Mouse (Mus musculus) olfactory bulb, adult 2 months (tissue): ENCODE data around the gene 3110009E18Rik. TPM values are rescaled to one million over a fixed set of nuclear protein-coding genes. Genes with fewer than 3 reads are reported as not detected.

Experiments
- H3K27ac ChIP-seq: fragments of 200-500 bp; 2 replicates; pipeline ENCODE4 v1.5.1; 2012; ENCODE audit warnings: low read depth, low read length; ENCODE audit not compliant: insufficient read depth
- H3K4me1 ChIP-seq: fragments of 200-500 bp; 2 replicates; pipeline ENCODE4 v1.6.1; 2012; ENCODE audit warnings: low read length; ENCODE audit not compliant: control insufficient read depth, insufficient read depth
- H3K4me3 ChIP-seq: fragments of 200-500 bp; 2 replicates; pipeline ENCODE4 v1.5.1; 2012; ENCODE audit warnings: mild to moderate bottlenecking, low read depth, low read length, moderate library complexity; ENCODE audit not compliant: insufficient read depth
- CTCF ChIP-seq: fragments of 200-500 bp; IDR thresholded peaks from 2 replicates; pipeline ENCODE4 v1.5.1; 2012; ENCODE audit warnings: low read depth, mild to moderate bottlenecking, low read length, moderate library complexity; ENCODE audit not compliant: insufficient read depth
- POLR2A ChIP-seq: fragments of 200-500 bp; IDR thresholded peaks from 2 replicates; pipeline ENCODE4 v1.6.1; 2012; ENCODE audit warnings: mild to moderate bottlenecking, low read depth, low read length, moderate library complexity; ENCODE audit not compliant: insufficient read depth
- WGBS: fragments of 180-500 bp; shearing (Covaris S2); methylation state at CpG from one replicate; pipeline ENCODE4 v1.1.7; 2018; 5-methylcytosine and 5-hydroxymethylcytosine counted together
- polyA plus RNA-seq: library from polyadenylated mRNA; stranded (reverse); fragments of >200 nt; gene quantifications from 2 replicates; pipeline ENCODE4 v1.2.4, GENCODE M21; 2012; ENCODE audit warnings: low replicate concordance; ENCODE audit not compliant: missing spikeins, insufficient read depth, insufficient read length

Gene 3110009E18Rik
- polyA plus RNA-seq, 1 experiment: not detected

DNA sequence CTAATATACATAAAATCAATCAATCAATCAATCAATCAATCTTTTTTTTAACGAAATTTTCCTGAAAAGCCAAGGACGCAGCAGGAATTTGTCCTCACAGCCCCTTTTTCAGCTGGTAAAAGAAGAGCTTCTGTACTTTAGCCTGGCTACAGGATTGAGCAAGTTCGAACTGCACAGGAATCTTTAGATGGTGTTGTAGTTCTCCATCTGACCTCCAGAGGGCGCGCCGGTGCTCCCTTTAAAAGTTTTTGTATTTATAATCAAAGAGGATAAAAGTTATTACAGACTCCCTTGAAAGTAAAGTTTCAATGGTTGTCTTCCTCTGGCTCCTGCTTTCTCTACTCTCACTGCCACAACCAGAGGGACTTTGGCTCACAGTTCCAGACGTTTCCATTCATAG lies 22.7 kb upstream of the 3110009E18Rik start:
- peaks cover 3% of the 10 kb centered on the region; the same call in 1 of the 2 replicates for H3K4me1 ChIP-seq
- no peak for TF ChIP-seq POLR2A
- TF ChIP-seq CTCF: no peak

DNA sequence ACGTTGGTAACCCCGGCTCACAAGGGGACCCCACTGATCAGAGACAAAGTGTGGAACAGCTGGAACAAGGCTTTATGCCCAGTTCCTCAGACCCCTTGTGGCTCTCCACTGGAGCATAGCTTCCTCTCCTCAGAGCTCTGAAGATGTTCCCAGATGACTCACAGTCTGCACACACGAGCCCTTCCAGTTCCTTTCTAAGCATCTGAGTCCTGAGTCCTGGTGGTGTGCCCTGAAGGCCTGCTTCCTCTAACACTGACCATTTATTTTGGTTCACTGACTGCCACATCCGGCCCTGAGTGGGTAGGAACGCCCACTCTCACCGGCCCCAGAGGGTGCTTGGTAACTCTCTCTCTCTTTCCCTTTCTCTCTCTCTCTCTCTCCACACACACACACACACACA lies 21.5 kb upstream of the 3110009E18Rik start:
- no peak for TF ChIP-seq CTCF
- no peak for TF ChIP-seq POLR2A
- Histone ChIP-seq H3K4me1 (peaks cover 3% of the 10 kb centered on the region; the same call in 1 of the 2 replicates), H3K4me3 (no peak overlapping the region), H3K27ac (no peak overlapping the region)
- whole genome bisulfite sequencing: 44% methylated on average over 6 of the region's 6 CpGs

More for the DNA sequence above, 22.7 kb upstream of the 3110009E18Rik start:
- no peak overlapping the region for H3K4me3 ChIP-seq
- no peak overlapping the region for H3K27ac ChIP-seq
- 9% methylated on average over 7 of the region's 7 CpGs for WGBS

DNA sequence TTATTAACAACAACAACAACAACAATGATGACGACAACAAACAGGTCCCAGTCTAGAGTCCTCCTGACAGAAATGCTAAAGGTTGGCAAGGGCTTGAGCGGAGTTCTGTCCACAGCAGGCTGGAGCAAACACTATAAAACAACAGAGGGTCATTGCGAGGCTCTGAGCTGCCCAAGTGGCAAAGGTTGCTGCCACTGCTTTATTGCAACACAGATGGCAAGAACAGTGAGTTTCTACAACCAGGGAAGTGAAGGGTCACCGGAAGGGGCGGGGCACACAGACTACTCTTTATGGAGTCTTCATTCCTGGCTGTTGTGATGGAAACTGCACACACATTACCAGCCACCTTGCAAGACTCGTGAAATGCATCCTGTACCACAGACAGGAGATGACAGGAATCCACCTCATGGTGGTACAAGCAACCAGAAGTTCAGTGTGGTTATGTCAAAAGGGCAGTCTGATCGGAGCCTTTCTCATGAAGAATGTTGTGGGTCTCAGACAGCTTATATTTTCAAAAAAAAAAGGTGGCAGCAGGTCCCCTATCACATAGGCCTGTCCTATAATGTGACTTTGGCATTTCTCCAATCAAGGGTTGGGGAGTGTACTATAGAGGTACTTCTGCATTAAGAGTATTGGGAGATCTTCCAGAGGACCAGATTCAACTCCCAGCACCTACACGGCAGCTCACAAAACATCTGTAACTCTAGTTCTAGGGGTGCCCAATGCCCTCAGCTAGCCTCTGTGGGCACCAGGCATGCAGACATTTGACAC lies 20.3 kb upstream of the 3110009E18Rik start:
- H3K27ac ChIP-seq: no peak overlapping the region
- no peak for TF ChIP-seq CTCF
- no peak for TF ChIP-seq POLR2A
- H3K4me3 ChIP-seq: no peak overlapping the region
- H3K4me1 ChIP-seq: peaks cover 3% of the 10 kb centered on the region; the same call in 1 of the 2 replicates
- 88% methylated on average over 8 of the region's 8 CpGs for WGBS

DNA sequence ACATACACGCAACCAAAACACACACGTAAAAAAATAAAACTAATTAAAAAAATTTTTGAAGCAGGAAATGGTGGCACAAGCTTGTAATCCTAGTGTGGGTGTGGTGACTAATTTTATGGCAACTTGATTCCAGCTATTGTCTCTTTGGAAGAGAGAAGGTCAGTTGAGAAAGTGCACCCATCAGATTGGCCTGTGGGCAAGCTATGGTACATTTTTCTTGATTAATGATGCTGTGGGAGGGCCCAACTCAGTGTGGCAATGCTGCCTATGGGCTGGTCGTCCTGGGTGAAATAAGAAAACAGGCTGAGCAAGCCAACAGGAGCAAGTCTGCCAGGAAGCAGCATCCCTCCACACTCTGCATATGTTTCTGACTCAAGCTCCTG lies 19.8 kb upstream of the 3110009E18Rik start:
- H3K4me3 ChIP-seq: no peak overlapping the region
- TF ChIP-seq POLR2A (no peak), CTCF (no peak)
- H3K27ac ChIP-seq: no peak overlapping the region
- H3K4me1 ChIP-seq: peaks cover 3% of the 10 kb centered on the region; the same call in 1 of the 2 replicates
- 98% methylated on average over 3 of the region's 3 CpGs for WGBS

DNA sequence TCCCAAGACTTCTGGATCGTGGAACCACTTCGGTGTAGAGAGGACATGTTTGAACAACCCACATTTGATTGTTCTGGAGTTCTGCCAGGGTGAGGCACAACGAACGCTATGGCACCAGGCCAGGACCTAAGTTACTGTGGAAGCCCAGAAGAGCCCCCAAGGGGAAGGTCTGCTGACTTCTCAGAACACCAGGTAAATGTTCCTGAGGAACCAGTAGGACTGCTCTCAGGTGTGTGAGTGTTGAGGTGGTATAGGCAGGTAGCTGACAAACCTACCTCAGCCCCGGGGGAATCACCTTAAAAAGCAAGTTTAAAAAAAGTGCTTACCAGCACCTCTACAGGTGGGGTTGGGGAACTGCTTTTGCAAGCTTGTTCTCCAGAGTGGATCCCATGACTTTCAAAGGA lies 15.4 kb upstream of the 3110009E18Rik start:
- Histone ChIP-seq H3K4me1 (no peaks in the 10 kb centered on the region), H3K4me3 (no peak overlapping the region), H3K27ac (no peak overlapping the region)
- 40% methylated on average over 5 of the region's 5 CpGs for WGBS
- TF ChIP-seq POLR2A: no peak
- no peak for TF ChIP-seq CTCF

DNA sequence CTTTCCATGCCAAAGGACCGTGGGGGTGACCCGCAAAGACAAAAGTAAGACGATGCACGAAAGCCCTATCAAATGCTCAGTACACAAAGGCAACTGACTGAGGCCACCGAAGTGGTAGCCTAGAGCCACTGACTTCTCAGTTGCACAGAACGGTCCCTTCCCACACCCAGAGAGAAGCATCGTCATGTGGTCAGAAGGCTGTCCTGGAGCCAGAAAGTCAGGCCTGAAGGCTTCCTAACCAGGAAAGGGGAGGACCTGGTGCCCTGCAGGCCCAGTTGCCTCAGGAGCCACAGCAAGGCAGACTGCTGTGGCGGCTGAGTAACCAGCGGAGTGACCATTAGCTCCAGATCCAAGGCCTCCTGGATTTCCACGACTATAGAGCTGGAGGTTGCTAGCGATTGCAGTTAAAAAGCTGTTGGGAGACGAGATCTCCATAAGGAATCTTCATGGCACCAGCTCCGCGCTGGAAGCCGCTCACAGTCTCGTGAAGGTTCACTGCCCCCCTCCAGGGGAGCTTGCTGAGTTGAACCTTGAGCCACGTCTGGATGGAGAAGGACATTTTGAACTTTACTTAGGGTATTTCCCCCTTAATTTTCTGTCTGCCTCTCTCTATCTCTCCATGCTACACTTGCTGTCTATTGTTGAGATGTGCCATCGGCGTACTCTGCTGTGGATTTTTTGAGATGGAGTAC lies 11.1 kb upstream of the 3110009E18Rik start:
- no peak overlapping the region for H3K27ac ChIP-seq
- no peak for TF ChIP-seq POLR2A
- no peak for TF ChIP-seq CTCF
- no peak overlapping the region for H3K4me3 ChIP-seq
- no peaks in the 10 kb centered on the region for H3K4me1 ChIP-seq
- WGBS: 85% methylated on average over 19 of the region's 19 CpGs

DNA sequence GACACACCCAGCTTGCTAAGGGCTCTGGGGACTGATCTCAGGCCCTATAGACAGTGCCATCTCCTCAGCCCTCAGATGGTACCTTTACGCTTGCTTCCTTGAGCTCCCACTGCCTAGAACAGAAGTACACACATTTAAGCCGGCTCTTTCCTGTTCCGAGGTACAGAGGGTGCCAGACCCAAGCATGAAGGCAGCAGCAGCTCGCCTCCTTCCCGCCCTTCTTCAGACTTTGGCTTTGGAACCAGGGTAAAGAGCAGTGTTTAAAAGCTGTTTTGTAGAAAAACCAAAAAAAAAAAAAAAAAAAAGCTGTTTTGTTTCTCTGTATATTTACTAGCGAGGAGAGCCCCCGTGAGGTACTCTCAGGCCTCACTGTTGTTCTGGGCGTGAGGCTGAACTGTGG lies 9.2 kb upstream of the 3110009E18Rik start:
- Histone ChIP-seq H3K27ac (no peak overlapping the region), H3K4me3 (no peak overlapping the region), H3K4me1 (peaks cover 5% of the 10 kb centered on the region; the same call in 1 of the 2 replicates)
- no peak for TF ChIP-seq POLR2A
- no peak for TF ChIP-seq CTCF
- 66% methylated on average over 8 of the region's 8 CpGs for WGBS

DNA sequence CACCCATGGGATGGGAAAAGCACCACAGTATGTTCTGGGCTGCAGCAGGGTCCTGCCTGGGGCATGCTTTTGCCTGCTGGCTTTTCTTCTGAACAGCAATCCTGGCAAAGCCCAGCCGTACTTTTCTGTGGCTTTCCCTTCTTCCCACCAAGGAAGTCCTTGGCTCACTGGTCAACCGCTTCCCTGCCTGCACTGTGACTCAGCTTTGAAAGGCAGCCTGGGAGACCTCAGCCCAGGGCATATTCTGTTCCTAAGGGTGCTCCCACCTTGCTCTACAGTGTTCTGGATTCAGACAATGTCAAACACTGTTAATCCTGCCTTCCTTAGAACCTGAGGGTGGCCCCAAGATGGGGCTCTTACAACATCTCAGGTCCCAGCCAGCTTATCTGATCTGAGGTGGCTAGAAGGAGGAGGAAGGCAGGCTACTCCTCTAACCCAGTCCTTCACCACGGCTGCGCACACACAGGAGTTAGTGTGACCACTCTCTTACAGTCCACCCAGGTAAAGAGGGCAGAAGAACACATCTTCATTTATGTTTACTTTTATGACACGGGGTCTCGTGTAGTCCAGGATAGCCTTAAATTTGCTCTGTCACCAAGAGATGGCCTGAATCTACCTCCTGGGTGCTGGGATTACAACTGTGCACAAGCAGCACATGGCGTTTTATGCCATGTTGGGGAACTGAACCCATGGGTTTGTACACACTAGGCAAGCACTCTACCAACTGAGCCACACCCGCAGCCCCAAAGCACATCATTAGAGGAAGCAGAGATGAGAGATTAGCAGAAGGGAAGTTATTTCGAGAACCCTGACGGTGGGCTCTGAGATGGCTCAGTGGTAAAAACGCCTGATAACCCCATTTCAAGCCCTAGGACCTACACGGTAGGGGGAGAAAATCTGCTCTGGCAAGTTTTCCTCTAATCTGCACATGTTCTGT lies 8.5 kb upstream of the 3110009E18Rik start:
- Histone ChIP-seq H3K4me3 (no peak overlapping the region), H3K4me1 (peaks cover 5% of the 10 kb centered on the region; the same call in 1 of the 2 replicates), H3K27ac (no peak overlapping the region)
- WGBS: 83% methylated on average over 12 of the region's 12 CpGs
- TF ChIP-seq POLR2A (no peak), CTCF (no peak)
